Mouse (Mus musculus) gastrocnemius, postnatal 4 days (tissue): ENCODE results near the gene Ikzf5. TPM values are rescaled to one million over a fixed set of nuclear protein-coding genes. Genes with fewer than 3 reads are reported as not detected.
"Not testable (repeated sequence)": the region's sequence is repeated elsewhere in the genome, so short reads cannot be mapped to it uniquely, and the experiment has no call there.

Experiments used
- DNase-seq, 2 experiments: peaks; one replicate each; pipeline ENCODE4 v3.0.0; 2021 to 2022; ENCODE audit warnings: low spot score in 2 of 2, mixed read lengths in 2 of 2
- long read RNA-seq, 2 experiments: library from polyadenylated mRNA; stranded (forward); transcript quantifications; one replicate each; pipeline ENCODE4 v2.0.0; 2021
- total RNA-seq, 2 experiments: library from RNA; stranded (reverse); gene quantifications; 2 replicates each; pipeline ENCODE4 v1.2.3; 2021

Gene Ikzf5
- total RNA-seq: 10 to 100 TPM; 27.0 to 32.2 TPM
- long read RNA-seq, experiment 1, full-length matches to known transcripts: 13 of 13 reads
- long read RNA-seq, experiment 1, partial matches to known transcripts: 0 of 13 reads
- long read RNA-seq, experiment 1, other reads (novel, unspliced or antisense): 0 of 13 reads
- long read RNA-seq, experiment 2, full-length matches to known transcripts: 16 of 19 reads
- long read RNA-seq, experiment 2, partial matches to known transcripts: 2 of 19 reads
- long read RNA-seq, experiment 2, other reads (novel, unspliced or antisense): 1 of 19 reads

DNA sequence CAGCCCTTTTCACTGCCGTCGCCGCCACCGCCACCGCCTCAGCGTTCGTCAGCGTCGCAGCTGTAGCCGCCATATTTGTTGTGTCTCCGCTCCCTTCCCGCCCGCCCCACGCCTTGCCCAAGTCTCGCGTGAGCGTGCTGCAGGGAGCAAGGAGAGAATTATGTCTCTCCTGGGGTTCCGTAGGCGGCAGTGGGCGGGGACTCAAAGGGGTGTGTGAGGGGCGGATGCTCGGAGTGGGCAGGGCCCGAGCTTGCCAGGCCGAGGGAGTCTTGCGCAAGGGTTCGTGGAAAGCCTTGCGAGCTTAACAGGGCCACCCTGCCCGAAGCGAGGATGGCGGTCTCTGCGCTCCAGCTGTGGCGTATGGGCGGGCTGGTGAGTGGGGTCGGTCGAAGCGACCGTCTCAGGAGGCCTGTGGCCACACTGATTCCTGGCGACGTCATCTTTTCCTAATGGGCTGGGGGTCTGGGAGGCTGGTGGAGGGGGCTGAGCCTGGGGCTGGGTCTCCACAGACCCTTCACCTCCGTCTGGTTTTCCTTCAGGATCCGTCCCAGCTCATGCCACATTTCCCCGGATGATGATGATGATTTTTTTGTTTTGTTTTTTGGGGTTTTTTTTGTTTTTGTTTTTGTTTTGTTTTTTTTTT, at the start of gene Ikzf5, which contains the start of gene Acadsb:
Gene Ikzf5 (minus strand): TSS at position 106 of the 643 bp plus-strand sequence.
Gene Acadsb (plus strand): TSS at position 186 of the 643 bp plus-strand sequence.
- peak; percentile 98 for DNase-seq

DNA sequence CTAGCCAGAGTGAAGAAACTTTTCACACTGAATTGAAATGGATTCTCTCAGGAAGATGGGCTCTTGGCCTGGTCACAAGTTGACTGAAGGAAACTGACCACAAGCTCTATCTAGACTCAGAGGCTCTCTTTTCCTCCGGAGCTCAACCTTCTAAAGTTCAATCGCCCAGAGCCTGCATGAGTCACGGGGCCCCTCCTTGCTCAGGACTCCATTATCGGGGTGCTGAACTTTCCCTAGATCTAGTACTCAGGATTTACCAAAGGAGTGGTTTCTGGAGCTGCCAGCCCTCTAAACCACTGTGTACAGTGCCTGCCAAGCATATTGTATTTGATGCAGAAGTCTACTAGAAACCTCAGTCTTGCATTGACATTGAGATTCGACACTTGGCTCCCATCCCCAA, 46.4 kb upstream of the Ikzf5 start:
- DNase-seq: no peak

DNA sequence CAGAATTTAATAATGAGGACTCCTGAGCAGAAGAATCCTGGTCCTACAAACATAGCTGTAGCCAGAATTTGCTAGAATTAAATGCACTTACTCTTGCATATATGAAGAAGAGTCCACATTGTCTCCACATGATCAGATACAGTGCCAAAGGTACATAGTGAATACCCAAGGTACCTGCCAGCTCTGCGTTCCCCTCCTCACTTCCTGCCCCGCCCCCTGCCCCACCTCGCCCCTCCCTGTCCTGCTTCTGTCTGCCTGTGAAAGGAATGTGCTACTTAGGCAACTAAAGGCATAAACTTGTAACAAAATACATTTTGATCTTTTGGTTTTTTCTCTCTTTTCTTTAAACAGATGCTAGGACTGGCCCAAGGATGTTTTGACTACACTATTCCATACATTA, 26.7 kb upstream of the Ikzf5 start:
- no peak for DNase-seq

DNA sequence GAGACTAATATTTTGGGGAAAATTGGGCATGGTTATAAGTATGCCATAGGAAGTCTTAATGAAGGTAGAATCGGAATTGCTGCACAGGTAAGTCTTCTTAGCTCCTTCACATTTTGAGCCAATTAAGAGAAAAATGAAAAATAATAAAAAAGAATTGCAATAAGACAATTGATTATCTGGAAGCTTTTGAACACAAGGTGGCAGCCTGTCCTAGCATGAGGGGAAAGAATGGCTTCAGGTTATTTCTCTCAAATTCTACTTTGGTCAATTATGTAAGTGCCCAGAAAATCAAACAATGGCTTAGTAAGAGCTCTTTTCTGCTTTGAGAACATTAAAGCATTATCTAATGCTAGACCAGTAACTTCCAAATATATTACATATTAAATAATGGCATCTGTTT, 24.0 kb upstream of the Ikzf5 start:
- no peak for DNase-seq

DNA sequence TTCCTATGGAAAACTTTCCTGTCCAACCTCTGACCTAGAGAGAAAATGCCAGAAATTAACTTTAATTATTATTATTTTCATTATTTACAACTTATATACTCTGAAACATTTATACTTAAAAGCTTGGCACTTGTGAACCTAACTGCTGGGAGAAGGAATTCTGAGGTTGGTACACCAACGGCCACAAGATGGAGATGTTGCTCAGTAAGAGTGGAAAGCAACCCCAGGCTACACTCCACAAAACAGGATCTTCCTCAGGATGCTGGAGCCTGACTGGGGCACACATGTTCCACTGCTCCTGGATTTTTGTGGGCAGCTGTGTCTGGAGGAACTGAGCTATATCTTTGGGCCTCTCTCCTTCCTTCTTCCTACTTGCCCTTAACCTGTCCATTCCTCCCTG, 21.9 kb upstream of the Ikzf5 start:
- DNase-seq: no peak

DNA sequence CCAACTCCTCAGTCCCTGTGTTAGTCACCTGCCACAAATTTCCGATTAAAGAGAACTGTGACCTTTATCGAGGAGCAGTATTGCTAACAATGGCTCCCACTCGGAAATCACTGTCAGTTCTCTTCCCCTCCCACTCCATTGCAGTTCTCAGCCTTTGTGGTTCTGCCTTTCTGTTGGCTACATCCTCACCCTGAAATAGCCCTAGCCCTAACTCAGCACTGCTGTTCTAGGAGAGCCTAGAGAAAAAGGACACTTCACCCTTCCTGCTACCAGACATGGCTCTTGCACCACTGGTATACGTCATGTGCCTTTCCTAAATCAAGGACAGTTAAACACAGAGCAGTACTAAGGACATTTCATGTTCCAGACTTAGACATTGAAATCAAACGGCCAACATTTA, 17.0 kb upstream of the Ikzf5 start:
- no peak for DNase-seq

DNA sequence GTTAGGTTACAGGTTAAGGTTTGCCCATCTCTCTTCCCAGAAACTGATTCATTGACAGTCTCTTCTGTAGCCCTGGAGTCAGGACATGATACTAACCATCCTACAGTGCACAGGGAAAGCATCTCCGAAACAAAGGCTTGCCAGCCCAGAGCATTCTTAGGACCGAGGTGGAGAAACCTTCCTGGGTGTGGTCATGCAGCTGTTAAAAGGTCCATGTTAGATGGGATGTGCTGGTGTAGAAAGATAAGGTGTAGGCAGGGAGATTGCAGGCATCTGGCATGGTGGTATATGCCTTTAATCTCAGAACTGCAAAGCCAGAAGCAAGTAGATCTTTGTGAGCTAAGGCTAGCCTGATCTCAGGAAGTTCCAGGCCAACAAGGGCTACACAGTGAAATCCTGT, 14.6 kb upstream of the Ikzf5 start:
- no peak for DNase-seq

DNA sequence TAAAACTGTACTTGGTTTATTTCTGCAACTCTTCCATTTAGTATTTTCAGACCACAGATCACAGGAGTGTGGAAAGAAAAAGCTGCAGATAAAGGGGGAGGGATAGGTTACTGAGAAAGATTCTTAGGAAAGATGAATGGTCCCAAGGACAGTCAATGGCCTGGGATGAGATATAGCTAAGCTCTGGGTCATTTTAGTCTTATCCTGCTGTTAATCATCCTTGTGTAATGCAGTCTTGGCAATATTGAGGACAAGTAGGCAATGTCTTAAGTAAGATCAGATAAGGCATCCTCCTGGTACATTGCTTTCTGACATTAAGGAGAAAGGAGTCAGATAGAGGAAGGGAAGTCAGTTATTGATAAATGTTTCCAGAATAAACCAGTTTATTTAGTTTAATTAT, 7.3 kb upstream of the Ikzf5 start:
- no peak for DNase-seq

DNA sequence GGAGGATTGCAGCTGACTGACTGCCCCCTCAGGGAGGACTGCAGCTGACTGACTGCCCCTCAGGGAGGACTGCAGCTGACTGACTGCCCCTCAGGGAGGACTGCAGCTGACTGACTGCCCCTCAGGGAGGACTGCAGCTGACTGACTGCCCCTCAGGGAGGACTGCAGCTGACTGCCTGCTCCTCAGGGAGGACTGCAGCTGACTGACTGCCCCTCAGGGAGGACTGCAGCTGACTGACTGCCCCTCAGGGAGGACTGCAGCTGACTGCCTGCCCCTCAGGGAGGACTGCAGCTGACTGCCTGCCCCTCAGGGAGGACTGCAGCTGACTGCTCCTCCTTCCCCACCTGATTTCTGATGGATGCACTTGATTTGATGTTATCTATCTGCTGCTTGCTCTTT, 6.4 kb upstream of the Ikzf5 start:
- not testable (repeated sequence) for DNase-seq

DNA sequence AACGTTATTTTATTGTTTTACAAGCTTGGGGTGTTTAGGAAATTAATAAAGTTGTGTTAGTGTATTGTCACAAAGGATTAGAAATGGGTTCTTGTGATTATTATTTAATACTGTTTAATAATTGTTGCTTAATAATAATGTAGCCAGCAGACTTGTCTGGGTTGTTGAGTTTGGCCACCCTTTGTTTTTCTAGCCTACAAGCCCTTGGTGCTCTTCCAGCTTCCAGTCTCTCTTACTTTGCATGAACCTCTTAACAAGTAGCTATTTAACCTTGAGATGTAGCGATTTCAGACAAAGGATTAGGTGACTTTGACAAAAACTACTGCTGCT, 1.6 kb upstream of the Ikzf5 start:
- no peak for DNase-seq

DNA sequence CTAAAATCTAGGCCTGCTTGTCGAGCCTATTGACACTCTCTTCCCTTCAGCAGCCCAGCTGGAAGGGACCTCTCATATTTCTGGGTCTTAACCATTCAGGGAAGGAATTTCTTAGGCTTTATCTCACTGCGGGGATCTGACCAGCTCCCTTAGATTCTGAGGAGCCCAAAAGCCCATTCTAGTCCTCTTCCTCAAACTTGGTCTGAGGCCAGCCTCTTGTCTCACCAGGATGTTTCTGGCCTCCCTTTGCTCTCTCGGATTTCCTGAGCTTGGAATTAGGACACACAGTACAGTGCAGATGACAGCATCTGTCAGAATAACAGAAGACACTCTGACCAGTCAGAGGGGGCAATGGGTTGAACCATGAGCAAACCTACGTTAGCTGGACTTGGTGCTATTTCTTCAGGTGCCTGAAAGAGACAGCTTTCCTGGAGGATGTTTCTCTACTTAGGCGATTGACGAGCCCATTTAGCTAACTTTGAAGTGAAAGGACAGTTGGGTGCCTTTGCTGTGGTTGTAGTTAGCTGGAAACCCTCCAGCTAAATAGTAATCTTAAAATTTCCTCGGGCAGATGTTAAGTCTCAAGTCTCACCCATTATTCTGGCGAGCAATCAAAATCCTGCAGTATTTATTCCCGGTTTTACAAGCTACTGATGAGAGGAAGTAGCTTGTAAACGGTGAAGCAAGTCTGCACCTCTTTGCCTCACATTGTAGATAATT, 1.1 kb upstream of the Ikzf5 start:
- peak in 1 of 2 experiments; percentile 14 for DNase-seq

DNA sequence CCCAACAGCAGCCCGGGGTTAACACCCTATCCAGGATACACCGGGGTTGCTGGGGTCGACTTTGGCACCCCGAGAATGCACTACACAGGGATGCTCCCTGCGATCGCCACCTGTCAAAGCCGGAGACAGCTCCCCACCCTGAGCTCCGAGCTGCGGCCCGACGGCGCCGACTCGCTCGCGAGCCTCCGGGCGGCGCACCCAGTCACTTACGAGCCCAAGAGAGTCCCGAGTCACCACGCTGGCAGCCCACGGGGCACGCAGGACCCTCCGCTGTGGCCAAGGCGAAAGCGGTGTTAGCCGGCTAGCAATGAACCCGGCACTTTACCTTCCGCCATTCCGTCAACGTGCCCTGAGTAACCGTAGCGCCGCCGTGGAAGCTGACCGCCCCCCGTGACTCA, 334 bp downstream of the Ikzf5 start:
- DNase-seq: no peak

DNA sequence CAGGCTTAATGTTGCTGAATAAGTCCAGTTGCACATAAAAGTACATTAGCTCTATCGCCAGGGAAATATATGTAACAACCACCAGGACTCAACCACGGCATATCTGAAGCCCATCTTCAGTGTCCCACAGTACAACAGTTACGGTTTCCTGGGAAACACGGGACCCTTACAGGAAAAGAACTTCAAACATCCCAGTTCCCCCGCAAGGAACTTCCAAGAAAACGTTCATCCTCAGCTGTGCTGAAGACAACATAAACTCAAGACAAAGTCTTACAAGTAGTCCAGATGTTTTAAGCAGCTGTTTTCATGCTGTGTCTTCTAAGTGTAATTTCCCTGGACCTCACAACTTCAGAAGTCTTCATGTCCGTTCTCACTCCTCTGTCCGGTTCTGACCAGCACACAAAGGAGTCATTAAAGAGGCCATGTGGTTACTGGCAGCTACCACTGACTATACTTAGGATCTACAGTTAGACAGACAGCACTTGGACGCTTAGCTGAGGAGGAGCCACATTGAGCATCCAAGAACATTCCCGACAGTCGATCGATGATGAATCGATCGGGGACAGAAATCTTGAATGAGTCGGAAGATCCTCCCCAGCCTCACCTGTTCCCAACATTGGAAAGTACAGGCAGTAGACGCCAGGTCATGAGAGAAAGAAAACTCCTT, 867 bp downstream of the Ikzf5 start:
- no peak for DNase-seq

DNA sequence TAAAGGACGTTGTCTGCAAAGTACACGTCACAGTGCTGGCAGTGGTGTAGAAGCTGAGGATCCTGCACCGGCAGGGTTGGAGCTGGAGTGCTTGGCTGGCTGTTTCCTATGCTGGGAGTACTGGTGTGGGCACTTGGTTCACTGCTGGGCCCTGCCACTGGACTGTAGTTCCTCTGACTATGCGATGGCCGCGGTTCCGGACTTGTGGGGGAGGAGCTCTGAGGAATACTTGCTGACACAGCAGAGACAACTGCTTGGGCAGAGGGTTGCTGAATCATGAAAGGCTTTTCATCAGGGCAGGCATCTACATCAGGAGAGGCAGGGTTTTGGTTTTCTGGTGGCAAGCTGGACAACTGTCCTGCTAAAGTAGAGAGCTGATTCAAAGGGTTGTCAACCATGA, 18.6 kb downstream of the Ikzf5 start:
- DNase-seq: not testable (repeated sequence)

DNA sequence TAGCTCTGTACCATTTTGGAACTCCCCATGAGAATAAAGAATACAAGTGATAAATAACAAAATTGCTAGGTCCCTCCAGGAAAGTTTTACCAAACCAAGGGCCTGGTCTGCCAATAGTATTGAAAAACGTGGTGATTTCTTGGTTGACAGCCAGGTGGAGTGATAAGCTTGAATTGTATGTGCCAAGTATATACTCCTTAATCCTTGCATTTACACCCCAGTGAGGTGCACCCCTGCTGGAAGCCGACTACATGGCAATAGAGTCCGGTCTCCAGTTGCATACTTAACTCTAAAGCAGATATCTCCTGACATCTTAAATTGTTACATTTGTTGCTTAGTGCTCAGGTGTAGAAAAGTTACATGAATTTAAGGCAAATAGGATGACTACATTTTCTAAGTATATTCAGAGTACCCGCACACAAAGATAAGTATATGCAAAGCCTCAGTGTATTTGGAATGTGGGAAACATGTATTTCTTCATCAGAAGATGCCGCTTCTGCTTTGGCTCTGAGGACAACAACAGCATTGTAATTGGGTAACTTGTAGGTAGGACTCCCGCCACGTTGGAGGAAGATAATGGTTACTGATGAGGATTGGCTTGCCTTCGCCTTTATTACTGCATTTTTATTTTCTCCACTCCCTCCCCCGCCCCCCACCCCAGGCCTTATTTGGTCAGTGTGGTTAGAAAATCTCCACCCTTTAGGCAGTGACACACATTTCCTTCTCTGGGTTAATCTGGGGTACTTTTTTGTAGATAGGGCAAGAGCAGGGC, 38.3 kb downstream of the Ikzf5 start:
- no peak for DNase-seq

DNA sequence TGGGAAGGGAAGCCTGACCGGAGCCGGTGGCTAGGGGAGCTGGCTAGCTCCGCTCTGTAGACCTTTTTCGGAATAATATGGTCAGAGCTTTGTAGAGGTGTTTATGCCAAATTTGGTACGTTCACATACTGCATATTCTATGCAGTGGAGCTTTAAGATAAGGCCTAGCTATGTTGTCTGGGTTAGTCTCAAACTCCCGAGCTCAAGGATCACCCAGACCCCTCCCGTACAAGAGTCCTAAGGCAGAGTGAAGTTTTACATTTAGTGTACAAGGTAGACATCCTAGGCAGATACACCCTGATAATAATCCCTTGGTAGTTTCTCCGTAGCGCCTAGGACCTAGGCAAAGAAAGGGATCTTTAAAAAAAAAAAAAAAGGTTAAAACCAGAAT, 38.9 kb downstream of the Ikzf5 start:
- DNase-seq: no peak

DNA sequence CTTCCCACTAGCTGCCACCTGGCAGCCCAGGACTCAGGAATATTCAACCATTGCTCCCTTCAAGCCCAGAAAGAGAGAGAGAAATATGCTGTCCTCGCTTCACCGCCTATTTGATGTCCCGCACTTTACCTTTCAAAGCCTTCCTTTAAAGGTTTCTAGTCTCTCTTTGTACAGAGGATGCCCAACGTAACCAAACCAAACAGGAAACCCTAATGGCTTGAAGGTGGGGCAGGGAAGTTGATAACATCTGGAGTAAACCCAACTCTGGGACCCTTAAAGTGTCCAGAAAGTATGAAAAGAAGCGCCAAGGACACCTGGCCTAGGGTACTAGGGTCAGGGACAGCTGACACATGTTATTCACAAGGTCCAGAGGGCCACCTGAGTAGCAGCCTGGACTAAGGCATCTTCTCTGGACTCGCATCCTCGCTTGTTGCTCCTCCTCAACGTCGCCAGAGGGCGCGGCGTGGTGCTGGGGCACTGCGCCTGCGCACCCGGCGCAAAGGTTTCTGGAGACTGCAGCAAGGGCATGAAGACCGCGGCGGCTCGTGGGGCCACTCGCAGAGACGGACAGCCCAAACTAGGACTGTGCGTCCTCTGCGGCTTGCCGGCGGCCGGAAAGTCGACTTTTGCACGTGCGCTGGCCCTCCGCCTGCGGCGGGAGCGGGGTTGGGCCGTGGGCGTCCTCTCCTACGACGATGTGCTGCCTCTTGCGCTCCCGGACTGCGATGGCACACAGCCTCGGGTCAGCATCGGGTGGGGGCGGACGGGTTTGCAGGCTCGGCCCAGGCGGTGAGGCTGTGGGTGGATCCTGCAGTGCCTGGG, 39.5 kb downstream of the Ikzf5 start, which contains the start of gene Pstk:
Gene Pstk (plus strand): TSS at position 494 of the 822 bp plus-strand sequence.
- peak; percentile 76 to 89 for DNase-seq

DNA sequence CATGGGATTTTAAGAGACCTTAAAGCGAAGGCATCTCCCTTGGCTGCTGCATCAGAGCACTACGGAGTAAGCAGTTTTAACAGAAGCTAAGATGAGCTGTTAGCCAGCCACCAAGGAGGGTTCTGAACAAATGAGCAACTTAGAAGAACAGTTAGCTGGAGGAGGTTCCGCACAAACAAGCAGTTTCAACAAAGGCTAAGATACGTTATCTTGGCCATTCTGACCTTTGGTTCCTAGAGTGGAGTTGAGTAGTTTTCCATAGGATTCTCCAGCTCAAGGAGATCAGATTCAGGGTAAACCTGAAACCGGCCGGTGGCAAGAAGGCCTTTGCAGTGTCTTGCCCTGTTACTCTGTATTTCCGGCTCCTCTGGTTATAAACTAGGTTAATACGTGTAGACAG, 46.2 kb downstream of the Ikzf5 start:
- no peak for DNase-seq

DNA sequence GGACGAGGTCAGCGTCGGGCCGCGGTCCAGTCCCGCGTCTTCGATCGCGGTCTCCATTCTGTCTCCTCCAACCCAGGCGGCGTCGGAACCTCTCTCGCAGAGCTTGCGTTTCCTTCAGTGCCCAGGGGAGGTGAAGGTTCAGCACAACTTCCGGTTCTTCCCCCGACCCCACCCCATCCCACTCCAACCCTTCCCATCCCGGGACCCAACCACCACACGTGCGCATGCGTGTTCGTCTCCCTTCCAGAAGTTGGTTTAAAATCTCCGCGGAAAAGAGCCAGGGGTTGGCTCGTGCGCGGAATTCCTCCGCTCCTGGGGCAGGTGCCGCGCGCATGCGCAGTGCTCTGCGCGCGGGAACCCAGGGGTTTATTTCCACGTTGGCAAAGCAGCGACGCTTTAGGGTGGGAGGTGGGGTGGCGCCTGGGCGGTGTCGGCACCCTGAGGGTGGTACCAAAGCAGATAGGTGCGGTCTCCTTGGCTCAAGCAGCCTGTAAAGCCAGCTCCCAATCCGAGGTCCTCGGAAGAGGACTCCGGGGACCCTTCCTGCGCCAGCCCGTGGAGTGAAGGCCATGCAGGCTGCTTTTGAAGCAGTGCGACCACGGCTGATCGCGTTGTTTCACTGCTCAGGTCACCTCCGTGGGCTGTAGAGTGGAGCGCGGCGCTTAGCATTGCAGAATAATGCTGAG, 47.6 kb downstream of the Ikzf5 start, which contains the start of gene 2310057M21Rik:
Gene 2310057M21Rik (minus strand): TSS at position 145 of the 686 bp plus-strand sequence.
- peak; percentile 87 to 93 for DNase-seq

DNA sequence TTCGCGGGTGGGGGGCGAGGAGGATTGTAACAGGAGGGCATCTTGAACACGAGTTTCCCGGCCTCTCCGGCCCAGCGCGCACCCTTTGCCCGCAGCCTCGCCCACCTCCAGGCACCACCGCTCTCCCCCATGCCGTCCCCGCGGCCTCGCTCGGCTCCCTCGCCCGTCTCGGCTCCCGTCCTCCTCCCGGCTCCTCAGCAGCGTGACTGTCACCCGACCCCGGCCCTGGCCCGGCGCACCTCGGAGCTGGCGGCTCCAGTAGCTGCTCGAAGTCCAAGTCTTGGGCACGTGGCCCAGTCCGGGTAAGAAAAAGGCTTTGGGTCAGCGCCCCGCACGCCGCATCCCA, 48.1 kb downstream of the Ikzf5 start:
- peak in 1 of 2 experiments; percentile 47 for DNase-seq
